Mouse (Mus musculus) B cell, adult 67 days (primary cell): ENCODE data around the gene Wdr86. TPM values are rescaled to one million over a fixed set of nuclear protein-coding genes. Genes with fewer than 3 reads are reported as not detected.

Experiments used
- total RNA-seq, 2 experiments: library from RNA; stranded (reverse); gene quantifications; 4 replicates each; pipeline ENCODE4 v1.2.4; 2023

Gene Wdr86
- total RNA-seq, result not detected

GRCm38 (mm10) chr5:24730488-24730871, at the start of gene Wdr86:
Gene Wdr86, minus strand, starts transcription at chr5:24730727.

GRCm38 (mm10) chr5:24757816-24758215, 27.3 kb upstream of the Wdr86 start, which contains the start of gene Crygn:
Gene Crygn, minus strand, starts transcription at chr5:24758008.

GRCm38 (mm10) chr5:24685366-24686093, 45.0 kb downstream of the Wdr86 start, which contains the start of gene Nub1:
Gene Nub1, plus strand, starts transcription at chr5:24685532.

Other genes starting within 250 kb of the Wdr86 start
- not detected for gene Gbx1, start 203.5 kb downstream of the Wdr86 start, total RNA-seq
- not detected for gene Asb10, start 189.7 kb downstream of the Wdr86 start, total RNA-seq
- gene 4931409K22Rik, start 173.9 kb downstream of the Wdr86 start, total RNA-seq, result not detected
- 10 to 100 TPM; 41.9 to 44.9 TPM for gene Abcf2, start 153.3 kb downstream of the Wdr86 start, total RNA-seq
- 10 to 100 TPM; 38.5 to 41.1 TPM for gene Chpf2, start 144.0 kb downstream of the Wdr86 start, total RNA-seq
- gene Smarcd3, start 106.3 kb downstream of the Wdr86 start, total RNA-seq, result under 1 TPM in 1 of 2 experiments, not detected in 1; 0.70 TPM
- 10 to 100 TPM; 80.1 to 87.4 TPM for gene Nub1, start 45.2 kb downstream of the Wdr86 start, total RNA-seq
- gene Crygn, start 27.3 kb upstream of the Wdr86 start, total RNA-seq, result not detected
- 10 to 100 TPM; 55.1 to 59.0 TPM for gene Rheb, start 111.9 kb upstream of the Wdr86 start, total RNA-seq